Mouse (Mus musculus): ENCODE measurements around the gene Tenm3. TPM values are rescaled to one million over a fixed set of nuclear protein-coding genes. Genes with fewer than 3 reads are reported as not detected.
A peak's percentile ranks its signal among the peaks of the same experiment; 100 is the strongest.

Gene Tenm3
- polyA plus RNA-seq, 2 experiments = 2.2 to 3.1 TPM

DNA sequence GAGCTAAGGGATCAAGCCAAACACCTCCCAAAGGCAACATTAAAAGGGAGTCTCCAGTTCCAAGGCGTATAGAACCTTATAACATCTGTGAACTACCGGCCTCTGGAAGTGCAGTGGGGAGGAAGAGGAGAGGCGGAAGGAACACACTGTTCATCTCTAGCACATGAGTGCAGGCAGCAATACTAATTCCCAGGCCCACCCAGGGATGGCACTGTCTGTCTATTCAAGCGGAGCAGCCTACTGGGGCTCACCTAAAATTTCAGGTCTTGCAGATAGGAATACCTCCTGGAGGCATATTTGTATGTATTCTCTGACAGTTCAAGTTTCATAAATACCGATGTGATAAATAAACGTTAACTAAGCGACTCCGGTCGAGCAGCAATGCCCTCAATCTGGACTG, 283.5 kb downstream of the Tenm3 start:
- TF ChIP-seq CTCF (IDR thresholded peaks at IDR 0.05; ENCODE audit: low read depth) (no peak), EP300 (IDR thresholded peaks at IDR 0.05; ENCODE audit: low read depth) (no peak)

GRCm38 (mm10) chr8:48555546-48556141, 288.1 kb downstream of the Tenm3 start:
- DNase-seq (ENCODE audit: low read depth in 3 of 3, low spot score in 3 of 3) (no peak), ATAC-seq (ENCODE audit: insufficient read depth) (peak; percentile 65)
- Histone ChIP-seq H3K9me3 (ENCODE audit: control insufficient read depth, low read length) (no peaks in the 10 kb centered on the region), H3K27me3 (ENCODE audit: control insufficient read depth, insufficient read depth, low read length) (peaks cover 25% of the 10 kb centered on the region), H3K4me2 (ENCODE audit: low read depth) (peak overlapping the region; percentile 44), H3K36me3 (replicated peaks; ENCODE audit: control insufficient read depth, insufficient read depth, low read depth) (no peaks in the 10 kb centered on the region), H3K9ac (replicated peaks) (no peak overlapping the region), H3K4me3 (ENCODE audit: insufficient read depth in 1 of 2, low read depth in 2 of 2, low read length in 2 of 2) (peak overlapping the region; percentile 51 to 55), H3K27ac (no peak overlapping the region), H3K4me1 (replicated peaks; ENCODE audit: control insufficient read depth in 2 of 2, insufficient read depth in 2 of 2, low read length in 1 of 2) (no peaks in the 10 kb centered on the region)
- TF ChIP-seq CTCF (IDR thresholded peaks at IDR 0.05; ENCODE audit: low read depth) = no peak
- TF ChIP-seq EP300 (IDR thresholded peaks at IDR 0.05; ENCODE audit: low read depth) = no peak
- WGBS (ENCODE audit: insufficient replicate concordance) = under 1% methylated on average over 49 of the region's 55 CpGs

More for the DNA sequence above, 283.5 kb downstream of the Tenm3 start:
- H3K9ac ChIP-seq (replicated peaks) = no peak overlapping the region
- no peak overlapping the region for H3K27ac ChIP-seq
- ATAC-seq (ENCODE audit: insufficient read depth) = no peak
- no peaks in the 10 kb centered on the region for H3K4me1 ChIP-seq (replicated peaks; ENCODE audit: control insufficient read depth in 2 of 2, insufficient read depth in 2 of 2, low read length in 1 of 2)
- no peak overlapping the region for H3K4me3 ChIP-seq (ENCODE audit: insufficient read depth in 1 of 2, low read depth in 2 of 2, low read length in 2 of 2)
- DNase-seq (ENCODE audit: low read depth in 3 of 3, low spot score in 3 of 3) = no peak
- H3K27me3 ChIP-seq (ENCODE audit: control insufficient read depth, insufficient read depth, low read length) = peaks cover 12% of the 10 kb centered on the region
- WGBS (ENCODE audit: insufficient replicate concordance) = 64% methylated on average over 9 of the region's 9 CpGs
- no peak overlapping the region for H3K4me2 ChIP-seq (ENCODE audit: low read depth)
- no peaks in the 10 kb centered on the region for H3K36me3 ChIP-seq (replicated peaks; ENCODE audit: control insufficient read depth, insufficient read depth, low read depth)
- H3K9me3 ChIP-seq (ENCODE audit: control insufficient read depth, low read length) = no peaks in the 10 kb centered on the region

DNA sequence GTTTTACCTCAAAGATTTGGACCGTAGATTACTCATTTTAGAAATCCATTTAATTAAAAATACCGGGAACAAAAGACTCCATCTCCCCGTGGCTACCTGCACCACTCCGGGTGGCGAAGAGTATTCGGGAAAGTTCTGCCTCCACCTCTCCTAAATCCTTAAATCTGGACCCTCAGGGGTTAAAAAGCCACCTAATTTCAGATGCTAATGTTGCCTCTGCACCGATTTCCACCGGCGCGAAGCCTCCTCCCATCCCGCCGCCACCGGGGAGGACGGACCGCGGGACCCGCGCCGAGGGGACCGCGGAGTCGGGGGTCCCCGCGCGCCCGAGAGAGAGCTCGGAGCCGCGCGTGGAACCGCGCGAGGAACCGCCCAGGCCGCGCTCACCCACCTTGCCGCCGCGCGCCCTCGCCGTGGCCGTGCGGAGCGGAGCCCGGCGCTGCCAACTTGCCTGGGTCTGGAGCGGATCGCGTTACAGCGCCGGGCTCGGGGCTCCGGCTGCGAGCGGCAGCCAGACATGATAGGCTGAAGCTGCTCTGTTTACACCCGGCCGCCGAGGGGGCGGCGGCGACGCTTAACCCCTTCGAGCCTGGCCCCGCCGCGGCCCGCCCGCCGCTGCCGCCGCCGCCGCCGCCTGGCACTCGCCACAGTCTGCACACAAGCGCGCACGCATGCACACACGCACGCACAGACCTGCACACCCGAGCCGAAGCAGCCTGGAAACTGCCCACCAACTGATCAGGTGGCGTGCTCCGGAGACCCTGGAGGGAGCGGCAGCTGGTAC, 288.8 kb downstream of the Tenm3 start:
- ATAC-seq (ENCODE audit: insufficient read depth) = peak; percentile 84
- Histone ChIP-seq H3K9me3 (ENCODE audit: control insufficient read depth, low read length) (no peaks in the 10 kb centered on the region), H3K4me2 (ENCODE audit: low read depth) (peak overlapping the region; percentile 44), H3K4me1 (replicated peaks; ENCODE audit: control insufficient read depth in 2 of 2, insufficient read depth in 2 of 2, low read length in 1 of 2) (no peaks in the 10 kb centered on the region), H3K4me3 (ENCODE audit: insufficient read depth in 1 of 2, low read depth in 2 of 2, low read length in 2 of 2) (peak overlapping the region; percentile 51 to 55), H3K27ac (no peak overlapping the region), H3K27me3 (ENCODE audit: control insufficient read depth, insufficient read depth, low read length) (peaks cover 25% of the 10 kb centered on the region), H3K36me3 (replicated peaks; ENCODE audit: control insufficient read depth, insufficient read depth, low read depth) (no peaks in the 10 kb centered on the region), H3K9ac (replicated peaks) (no peak overlapping the region; the same call in 1 of the 2 replicates)
- TF ChIP-seq CTCF (IDR thresholded peaks at IDR 0.05; ENCODE audit: low read depth) = no peak
- TF ChIP-seq EP300 (IDR thresholded peaks at IDR 0.05; ENCODE audit: low read depth) = no peak
- WGBS (ENCODE audit: insufficient replicate concordance) = under 1% methylated on average over 80 of the region's 86 CpGs
- DNase-seq (ENCODE audit: low read depth in 3 of 3, low spot score in 3 of 3) = no peak

DNA sequence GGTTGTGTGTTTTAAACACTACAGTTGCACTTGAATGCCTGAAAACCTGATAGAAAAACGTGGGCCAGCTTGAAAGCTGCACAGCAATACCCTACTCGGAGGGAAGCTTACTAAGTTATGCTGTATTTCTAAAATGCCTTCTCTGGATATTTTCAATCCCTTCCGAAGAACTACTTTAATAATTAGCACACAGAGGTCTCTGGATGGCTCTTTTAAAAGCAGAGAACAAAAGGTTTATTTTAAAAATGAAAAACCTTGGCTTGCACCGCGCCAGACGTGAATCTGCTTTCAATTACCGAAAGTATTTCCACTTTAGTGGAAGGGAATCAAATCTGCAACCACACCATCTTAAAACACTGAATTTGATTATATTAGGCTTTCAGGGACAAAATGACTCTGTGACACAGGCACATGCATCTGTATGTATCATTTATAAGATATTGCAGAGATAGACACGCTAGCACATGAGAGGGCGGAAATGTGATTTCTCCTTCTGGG, 289.9 kb downstream of the Tenm3 start:
- Histone ChIP-seq H3K9ac (replicated peaks) (no peak overlapping the region), H3K27me3 (ENCODE audit: control insufficient read depth, insufficient read depth, low read length) (peaks cover 25% of the 10 kb centered on the region), H3K9me3 (ENCODE audit: control insufficient read depth, low read length) (no peaks in the 10 kb centered on the region), H3K4me2 (ENCODE audit: low read depth) (peak overlapping the region; percentile 44), H3K27ac (no peak overlapping the region), H3K36me3 (replicated peaks; ENCODE audit: control insufficient read depth, insufficient read depth, low read depth) (no peaks in the 10 kb centered on the region), H3K4me3 (ENCODE audit: insufficient read depth in 1 of 2, low read depth in 2 of 2, low read length in 2 of 2) (peak overlapping the region; percentile 24 to 55; a peak in 3 of 4 replicates), H3K4me1 (replicated peaks; ENCODE audit: control insufficient read depth in 2 of 2, insufficient read depth in 2 of 2, low read length in 1 of 2) (no peaks in the 10 kb centered on the region)
- DNase-seq (ENCODE audit: low read depth in 3 of 3, low spot score in 3 of 3) (no peak), ATAC-seq (ENCODE audit: insufficient read depth) (no peak)
- TF ChIP-seq EP300 (IDR thresholded peaks at IDR 0.05; ENCODE audit: low read depth) (no peak), CTCF (IDR thresholded peaks at IDR 0.05; ENCODE audit: low read depth) (no peak)
- WGBS (ENCODE audit: insufficient replicate concordance) = 4% methylated on average over 9 of the region's 9 CpGs

DNA sequence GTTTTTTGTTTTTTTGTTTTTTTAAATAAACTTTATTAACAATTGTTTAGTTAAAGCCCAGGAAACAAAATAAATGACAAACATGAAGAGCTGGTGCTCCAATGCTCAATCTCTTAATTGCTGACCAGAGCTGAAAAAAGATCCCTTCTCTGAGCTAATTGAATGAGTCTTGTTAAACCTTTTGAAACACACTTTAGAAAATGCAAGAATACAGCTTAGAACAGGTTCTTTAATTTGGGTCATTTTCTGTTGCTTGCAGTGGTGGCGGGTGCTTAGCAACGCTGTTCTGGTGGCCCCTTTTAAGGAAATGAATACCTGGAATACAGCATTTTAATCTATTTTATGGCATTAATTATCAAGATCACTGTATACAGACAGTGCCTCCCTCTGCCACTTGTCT, 291.4 kb downstream of the Tenm3 start:
- 48% methylated on average over 2 of the region's 2 CpGs for WGBS (ENCODE audit: insufficient replicate concordance)
- H3K36me3 ChIP-seq (replicated peaks; ENCODE audit: control insufficient read depth, insufficient read depth, low read depth) = no peaks in the 10 kb centered on the region
- ATAC-seq (ENCODE audit: insufficient read depth) = no peak

More for the DNA sequence above, 291.4 kb downstream of the Tenm3 start:
- Histone ChIP-seq H3K27ac (no peak overlapping the region), H3K4me3 (ENCODE audit: insufficient read depth in 1 of 2, low read depth in 2 of 2, low read length in 2 of 2) (no peak overlapping the region), H3K9me3 (ENCODE audit: control insufficient read depth, low read length) (no peaks in the 10 kb centered on the region), H3K9ac (replicated peaks) (no peak overlapping the region), H3K4me1 (replicated peaks; ENCODE audit: control insufficient read depth in 2 of 2, insufficient read depth in 2 of 2, low read length in 1 of 2) (no peaks in the 10 kb centered on the region), H3K27me3 (ENCODE audit: control insufficient read depth, insufficient read depth, low read length) (peaks cover 25% of the 10 kb centered on the region), H3K4me2 (ENCODE audit: low read depth) (no peak overlapping the region)
- TF ChIP-seq CTCF (IDR thresholded peaks at IDR 0.05; ENCODE audit: low read depth) (no peak), EP300 (IDR thresholded peaks at IDR 0.05; ENCODE audit: low read depth) (no peak)
- DNase-seq (ENCODE audit: low read depth in 3 of 3, low spot score in 3 of 3) = no peak
